Mouse (Mus musculus) Muller cell, postnatal 12 days (primary cell): ENCODE data around the gene Gm45844.
"Not testable (repeated sequence)": the region's sequence is repeated elsewhere in the genome, so short reads cannot be mapped to it uniquely, and the experiment has no call there.

ENCODE experiments used
- DNase-seq: peaks from one replicate; pipeline ENCODE4 v3.0.0-alpha.2; 2015; ENCODE audit errors: inconsistent ontology term

Gene Gm45844

DNA sequence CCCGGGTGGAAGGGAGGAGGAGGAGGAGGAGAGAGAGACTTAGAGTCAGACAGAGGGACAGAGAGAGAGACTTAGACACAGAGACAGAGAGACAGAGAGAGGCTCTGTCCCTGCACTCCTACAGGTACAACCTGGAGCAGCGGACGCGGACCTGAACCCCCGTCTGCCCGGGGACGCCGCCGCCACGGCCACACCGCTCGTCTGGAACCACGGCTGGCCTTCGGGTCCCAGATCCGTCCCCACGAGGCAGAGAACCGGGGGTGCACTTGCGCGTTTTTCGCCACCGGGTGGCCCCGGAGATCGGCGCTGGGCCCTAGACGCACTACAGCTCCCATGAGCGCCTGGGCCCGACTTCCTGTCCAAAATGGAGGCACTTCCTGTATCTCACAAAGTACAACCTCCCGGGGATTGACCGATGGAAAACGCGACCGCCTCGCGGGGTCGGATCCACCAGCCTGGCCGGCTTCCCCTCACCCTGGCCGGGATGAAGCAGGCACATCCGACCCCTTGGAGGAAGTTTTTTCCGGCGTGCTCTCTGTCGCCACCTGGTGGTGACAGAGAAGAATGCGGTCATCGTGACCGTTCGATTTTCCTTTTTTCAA is at the start of gene Gm45844:
Gm45844 (minus strand) TSS at position 324 of the 602 bp plus-strand sequence.
- DNase-seq: peak; percentile 80

DNA sequence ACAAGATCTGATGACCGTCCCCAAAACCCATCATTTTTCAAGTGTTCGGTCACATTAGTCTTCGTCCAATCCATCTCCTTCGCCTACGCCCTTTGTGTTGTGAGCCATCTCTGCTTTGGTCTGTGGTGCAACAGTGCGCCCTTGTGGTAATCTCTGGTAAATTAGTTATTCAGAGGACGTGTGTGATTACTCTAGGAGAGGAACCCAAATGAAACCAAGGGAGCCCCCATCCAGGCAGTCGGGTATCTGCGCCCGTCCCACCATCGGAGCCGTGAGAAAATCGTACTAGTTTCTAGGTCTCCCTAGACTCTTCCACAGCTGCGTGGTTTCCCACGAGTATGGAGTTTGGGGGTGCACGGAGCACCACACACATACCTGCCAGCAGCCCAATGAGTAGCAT is 17.5 kb upstream of the Gm45844 start:
- DNase-seq: peak; percentile 43

DNA sequence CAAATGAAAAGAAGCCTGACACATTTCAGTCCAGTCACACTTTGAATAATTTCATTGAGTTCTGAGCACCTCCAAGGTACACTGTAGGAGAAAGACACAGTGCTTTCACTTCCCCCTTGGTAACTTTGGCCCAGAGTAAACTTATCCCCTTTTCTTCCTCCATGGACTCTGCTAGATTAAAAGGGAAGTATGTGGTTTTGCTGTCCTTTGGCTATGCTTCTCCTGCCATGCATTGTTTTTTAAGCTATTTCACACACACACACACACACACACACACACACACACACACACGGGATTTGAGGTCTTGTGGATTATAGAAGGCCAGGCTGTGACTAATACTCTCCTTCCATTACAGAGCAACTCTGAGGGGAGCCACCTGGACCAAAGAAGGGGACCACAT is 3.3 kb upstream of the Gm45844 start:
- DNase-seq: no peak

DNA sequence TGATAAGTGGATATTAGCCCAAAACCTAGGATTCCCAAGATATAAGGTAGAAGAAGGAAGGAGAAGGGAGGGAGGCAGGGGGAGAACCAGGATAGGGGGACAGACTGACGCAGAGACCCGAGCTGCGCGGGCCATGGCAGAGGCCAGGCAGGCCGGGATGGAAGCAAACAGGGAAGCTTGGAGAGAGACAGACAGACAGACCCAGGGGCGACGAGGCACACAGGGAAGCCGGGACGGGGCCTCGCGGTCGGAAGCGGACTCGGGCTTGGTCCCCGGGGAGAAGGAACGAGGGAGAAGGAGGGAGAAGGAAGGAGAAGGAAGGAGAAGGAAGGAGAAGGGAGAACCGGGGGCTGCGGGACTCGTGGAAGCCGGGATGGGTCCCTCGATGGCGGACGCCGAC is 533 bp downstream of the Gm45844 start:
- DNase-seq: peak; percentile 79

DNA sequence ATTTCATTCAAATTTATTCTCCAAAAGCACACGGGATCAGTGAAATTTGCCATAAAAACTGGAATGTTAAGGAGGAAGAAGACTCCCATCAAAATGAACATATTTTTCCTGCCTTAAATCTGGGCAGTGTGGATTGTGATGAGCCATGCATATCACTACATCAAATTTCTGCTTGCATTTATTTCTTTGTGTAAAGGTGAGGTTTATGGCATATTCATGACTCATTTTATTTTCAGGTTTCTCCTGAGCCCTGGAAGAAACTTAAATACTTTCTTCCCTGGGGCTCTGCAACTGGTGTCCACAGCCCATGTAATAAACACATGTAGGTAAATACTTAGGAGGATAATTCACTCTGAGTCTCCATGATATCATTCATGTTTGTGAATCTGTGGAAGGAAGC is 30.9 kb downstream of the Gm45844 start, which contains the start of gene Vmn2r29:
Vmn2r29 (minus strand) TSS at position 101 of the 400 bp plus-strand sequence.
- DNase-seq: not testable (repeated sequence)

DNA sequence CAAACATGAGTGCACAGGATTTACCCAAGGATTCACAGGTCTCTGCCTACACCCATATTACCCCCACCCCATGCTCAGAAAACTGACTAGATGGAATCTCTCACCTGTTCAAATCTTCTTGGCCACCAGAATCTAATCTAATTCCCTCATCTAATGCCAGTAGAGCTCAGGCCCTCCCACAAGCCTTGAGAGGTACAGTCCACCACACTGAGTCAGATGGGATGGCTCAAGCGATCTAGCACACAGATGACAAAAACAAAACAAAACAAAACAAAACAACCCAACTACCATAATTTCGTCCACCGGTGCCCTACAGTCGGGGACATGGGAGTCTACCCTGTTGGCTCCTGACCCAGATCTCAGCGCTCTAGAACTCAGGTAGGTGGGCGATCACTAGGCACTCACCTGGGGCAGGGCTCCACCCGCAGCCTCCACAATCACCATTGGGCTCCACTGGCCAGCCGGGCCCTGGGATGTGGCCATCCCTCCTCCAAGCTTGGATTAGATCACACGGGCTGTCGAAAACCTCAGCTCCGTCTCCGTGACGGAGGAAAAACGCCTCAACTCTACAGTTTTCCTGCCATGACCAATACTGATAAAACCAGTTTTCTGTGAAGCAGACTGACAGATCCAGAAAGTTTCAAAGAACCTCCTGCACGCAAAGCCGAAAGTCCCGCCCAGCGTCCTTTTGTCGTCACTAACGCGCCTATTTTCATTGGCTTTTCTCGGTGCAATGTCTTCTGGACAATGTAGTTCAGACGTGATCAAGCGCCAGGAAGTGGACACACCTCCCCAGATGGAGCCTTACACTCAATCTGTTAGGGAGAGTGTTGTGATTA is 68.6 kb downstream of the Gm45844 start, which contains the start of gene Zfp772:
Zfp772 (minus strand) TSS at position 686 of the 839 bp plus-strand sequence.
- peak; percentile 14 for DNase-seq

DNA sequence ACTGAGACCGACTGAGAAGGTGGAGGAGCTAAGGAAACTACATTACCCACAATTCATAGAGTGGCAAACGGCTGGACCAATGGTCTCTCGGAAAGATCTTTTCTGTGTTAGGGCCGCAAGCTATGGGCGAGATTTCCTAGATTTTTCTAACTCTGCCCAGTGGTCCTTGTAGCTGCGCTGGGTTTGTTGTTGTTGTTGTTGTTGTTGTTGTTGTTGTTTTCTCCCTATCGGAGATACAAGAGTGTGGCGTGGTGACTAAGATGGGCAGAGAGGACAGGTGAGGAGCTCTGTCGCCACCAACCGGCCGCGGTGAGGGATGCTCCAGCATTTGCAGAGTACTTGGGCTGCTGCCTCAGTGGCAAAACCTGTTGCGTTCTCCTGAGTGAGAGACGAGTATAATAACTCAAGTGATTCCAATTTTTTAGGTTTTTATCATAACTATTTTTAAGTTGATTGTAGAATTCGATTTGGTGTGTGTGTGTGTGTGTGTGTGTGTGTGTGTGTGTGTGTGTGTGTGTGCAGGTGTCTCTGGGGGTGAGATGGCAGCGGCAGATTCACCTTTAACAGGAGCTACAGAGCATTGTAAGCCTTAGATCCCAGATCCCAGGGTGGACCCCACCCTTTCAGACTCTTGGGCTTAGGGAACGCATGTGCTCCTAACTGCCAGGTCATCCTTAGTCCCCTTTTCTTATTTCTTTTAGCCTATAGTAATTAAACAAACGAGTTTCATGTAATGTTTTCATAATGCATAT is 89.7 kb downstream of the Gm45844 start:
- peak; percentile 56 for DNase-seq

DNA sequence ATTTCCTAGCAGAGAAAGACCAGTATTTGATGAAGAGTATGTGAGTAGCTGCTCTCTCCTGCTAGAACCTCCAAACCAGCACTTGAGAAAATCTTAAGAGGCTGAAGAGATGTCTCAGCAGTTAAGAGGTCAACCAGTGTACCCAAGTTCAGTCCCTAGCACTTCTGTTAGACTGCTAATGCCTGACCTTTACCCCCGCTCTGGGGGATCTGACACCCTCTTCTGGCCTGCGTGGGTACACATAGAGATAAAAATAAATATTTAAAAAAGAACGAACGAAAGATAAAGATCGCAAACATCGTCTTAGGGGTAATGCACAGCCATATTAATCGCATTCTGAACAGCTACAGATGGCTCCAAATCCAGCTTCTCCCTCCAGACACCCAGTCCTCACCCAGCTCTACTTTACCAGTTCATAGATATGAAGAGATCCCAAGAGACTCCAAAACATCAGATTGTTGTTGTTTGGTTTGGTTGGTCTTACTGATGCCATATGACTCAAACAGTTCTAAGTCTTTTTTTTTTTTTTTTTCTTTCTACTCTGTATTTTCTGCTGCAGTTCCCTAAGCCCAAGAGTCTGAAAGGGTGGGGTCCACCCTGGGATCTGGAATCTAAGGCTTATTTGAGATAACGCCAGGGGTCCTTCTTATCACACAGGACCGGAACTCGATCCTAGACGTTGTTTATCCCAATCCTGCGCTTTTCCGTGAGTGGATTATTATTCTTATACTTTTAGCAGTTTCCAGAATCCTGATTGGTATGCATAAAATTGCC is 90.5 kb downstream of the Gm45844 start:
- DNase-seq: no peak

DNA sequence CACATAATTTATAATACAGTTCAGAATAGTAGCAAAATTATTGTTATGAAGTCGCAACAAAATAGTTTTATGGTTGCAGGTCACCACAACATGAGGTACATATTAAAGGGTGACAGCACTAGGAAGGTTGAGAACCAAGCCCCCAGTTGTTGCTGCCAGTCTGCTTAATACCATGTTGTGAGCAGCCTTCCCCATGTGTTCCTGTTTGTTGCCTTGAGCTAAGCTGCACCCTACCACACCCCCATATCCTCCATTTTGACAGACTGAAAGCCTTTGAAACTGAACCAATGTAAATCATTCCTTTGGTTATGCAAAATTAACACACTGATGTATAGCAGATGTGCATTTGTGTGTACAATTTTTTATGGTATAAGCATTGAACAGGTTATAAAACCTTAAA is 92.2 kb downstream of the Gm45844 start:
- no peak for DNase-seq

DNA sequence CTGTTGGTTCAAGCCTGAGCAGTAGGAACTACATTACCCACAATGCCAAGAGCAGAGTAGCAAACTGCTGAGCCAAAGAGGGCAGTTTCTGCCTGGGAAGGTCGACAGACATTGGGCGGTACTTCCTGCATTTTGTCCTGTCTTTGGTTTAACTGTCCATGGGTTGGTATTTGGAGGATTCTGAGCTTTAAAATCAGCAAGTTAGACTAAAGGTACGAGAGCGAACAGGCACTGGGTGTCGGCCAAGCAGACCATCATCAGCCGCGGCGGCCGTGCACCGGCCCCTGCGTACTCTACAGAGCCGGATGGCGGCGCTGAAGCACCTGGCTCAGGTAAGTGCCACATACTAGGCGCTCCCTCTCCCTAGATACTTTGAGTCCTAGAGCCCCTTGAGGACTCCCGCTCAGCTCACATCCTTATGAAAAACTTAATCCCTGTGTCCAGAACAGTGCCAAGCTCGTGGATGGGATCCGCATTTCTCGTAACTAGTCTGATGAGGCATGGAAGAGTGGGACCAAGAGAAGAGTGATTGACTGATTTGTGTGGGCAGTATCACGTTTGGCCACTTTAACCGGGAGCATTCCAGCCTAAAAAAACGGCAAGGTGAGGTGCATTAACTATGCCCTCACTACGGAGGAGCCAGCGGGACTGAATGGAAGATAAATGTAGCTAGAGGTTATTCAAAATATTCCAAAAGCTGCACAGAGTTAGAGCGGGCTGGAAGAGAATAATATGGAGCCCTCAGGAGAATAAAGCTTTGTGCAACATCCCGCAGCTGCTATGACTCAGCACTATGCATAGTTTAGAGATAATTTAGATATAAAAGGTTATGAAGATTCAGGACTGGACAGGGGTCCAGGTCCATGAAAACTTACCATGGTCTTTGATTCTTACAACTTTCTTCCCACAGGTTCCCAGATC is 106.6 kb downstream of the Gm45844 start, which contains the start of gene Zfp418:
Zfp418 (plus strand) TSS at position 104 of the 921 bp plus-strand sequence.
- DNase-seq: peak; percentile 65
